Mouse (Mus musculus): Measurements from ENCODE around the gene Gsdme. TPM values are rescaled to one million over a fixed set of nuclear protein-coding genes. Genes with fewer than 3 reads are reported as not detected.

The Gsdme gene
- 15.7 and 18.1 TPM in 2 replicates for polyA plus RNA-seq (2015; fragmentation: Nextera tagmentation; extraction: Ambion mirVana)

- no peak for TF ChIP-seq EP300 (IDR thresholded peaks at IDR 0.05; ENCODE audit: low read depth)
- no peak for TF ChIP-seq CTCF (IDR thresholded peaks at IDR 0.05; ENCODE audit: low read depth)
- Histone ChIP-seq H3K27ac (ENCODE audit: low read depth) (no peak within 1 kb of the TSS), H3K4me2 (ENCODE audit: low read depth, low read length) (no peak within 1 kb of the TSS), H3K27me3 (ENCODE audit: insufficient read depth, low read length) (no peaks in the 10 kb centered on the region), H3K4me1 (ENCODE audit: insufficient read depth) (peaks cover 8% of the 10 kb centered on the region; the same call in 1 of the 2 replicates), H3K9me3 (ENCODE audit: low read length) (no peaks in the 10 kb centered on the region), H3K9ac (replicated peaks) (no peak within 1 kb of the TSS), H3K36me3 (replicated peaks; ENCODE audit: insufficient read depth, low read length) (no peaks in the 10 kb centered on the region), H3K4me3 (ENCODE audit: low read depth, low read length) (no peak within 1 kb of the TSS)
- DNase-seq (no peak), ATAC-seq (no peak)
- WGBS (ENCODE audit: insufficient replicate concordance): 63% methylated on average over 6 of the region's 6 CpGs
Measured at GRCm38 (mm10) chr6:50263670-50264069, at the start of gene Gsdme. TSS of gene Gsdme (minus strand) at chr6:50263862.

GRCm38 (mm10) chr6:50312647-50313046, 49.0 kb upstream of the Gsdme start:
- H3K9me3 ChIP-seq (ENCODE audit: low read length): no peaks in the 10 kb centered on the region
- H3K9ac ChIP-seq (replicated peaks): no peak overlapping the region
- H3K4me1 ChIP-seq (ENCODE audit: insufficient read depth): no peaks in the 10 kb centered on the region
- H3K4me3 ChIP-seq (ENCODE audit: low read depth, low read length): no peak overlapping the region
- TF ChIP-seq EP300 (IDR thresholded peaks at IDR 0.05; ENCODE audit: low read depth): no peak
- TF ChIP-seq CTCF (IDR thresholded peaks at IDR 0.05; ENCODE audit: low read depth): peak; percentile 93
- no peak overlapping the region for H3K4me2 ChIP-seq (ENCODE audit: low read depth, low read length)
- H3K36me3 ChIP-seq (replicated peaks; ENCODE audit: insufficient read depth, low read length): no peaks in the 10 kb centered on the region
- no peaks in the 10 kb centered on the region for H3K27me3 ChIP-seq (ENCODE audit: insufficient read depth, low read length)
- whole genome bisulfite sequencing (ENCODE audit: insufficient replicate concordance): 32% methylated on average over 4 of the region's 4 CpGs
- peak; percentile 75 for DNase-seq
- H3K27ac ChIP-seq (ENCODE audit: low read depth): no peak overlapping the region
- peak; percentile 56 for ATAC-seq

- Histone ChIP-seq H3K4me2 (ENCODE audit: low read depth, low read length) (no peak overlapping the region), H3K4me1 (ENCODE audit: insufficient read depth) (no peaks in the 10 kb centered on the region), H3K4me3 (ENCODE audit: low read depth, low read length) (no peak overlapping the region), H3K27me3 (ENCODE audit: insufficient read depth, low read length) (no peaks in the 10 kb centered on the region), H3K9me3 (ENCODE audit: low read length) (no peaks in the 10 kb centered on the region), H3K36me3 (replicated peaks; ENCODE audit: insufficient read depth, low read length) (no peaks in the 10 kb centered on the region), H3K9ac (replicated peaks) (no peak overlapping the region), H3K27ac (ENCODE audit: low read depth) (no peak overlapping the region)
- DNase-seq (no peak), ATAC-seq (no peak)
- TF ChIP-seq CTCF (IDR thresholded peaks at IDR 0.05; ENCODE audit: low read depth): peak; percentile 50
- no peak for TF ChIP-seq EP300 (IDR thresholded peaks at IDR 0.05; ENCODE audit: low read depth)
- WGBS (ENCODE audit: insufficient replicate concordance): 46% methylated on average over 6 of the region's 6 CpGs
Measured at GRCm38 (mm10) chr6:50309019-50309418, 45.4 kb upstream of the Gsdme start.

- Histone ChIP-seq H3K9ac (replicated peaks) (no peak overlapping the region), H3K4me3 (ENCODE audit: low read depth, low read length) (no peak overlapping the region), H3K4me1 (ENCODE audit: insufficient read depth) (no peaks in the 10 kb centered on the region), H3K4me2 (ENCODE audit: low read depth, low read length) (no peak overlapping the region), H3K9me3 (ENCODE audit: low read length) (no peaks in the 10 kb centered on the region), H3K36me3 (replicated peaks; ENCODE audit: insufficient read depth, low read length) (no peaks in the 10 kb centered on the region), H3K27me3 (ENCODE audit: insufficient read depth, low read length) (no peaks in the 10 kb centered on the region), H3K27ac (ENCODE audit: low read depth) (no peak overlapping the region; the same call in 1 of the 2 replicates)
- WGBS (ENCODE audit: insufficient replicate concordance): 55% methylated on average over 4 of the region's 4 CpGs
- peak; percentile 36 for DNase-seq
- peak; percentile 53; the same call in 1 of the 2 replicates for ATAC-seq
- TF ChIP-seq EP300 (IDR thresholded peaks at IDR 0.05; ENCODE audit: low read depth) (no peak), CTCF (IDR thresholded peaks at IDR 0.05; ENCODE audit: low read depth) (no peak)
Measured at GRCm38 (mm10) chr6:50306625-50307024, 43.0 kb upstream of the Gsdme start.

DNA sequence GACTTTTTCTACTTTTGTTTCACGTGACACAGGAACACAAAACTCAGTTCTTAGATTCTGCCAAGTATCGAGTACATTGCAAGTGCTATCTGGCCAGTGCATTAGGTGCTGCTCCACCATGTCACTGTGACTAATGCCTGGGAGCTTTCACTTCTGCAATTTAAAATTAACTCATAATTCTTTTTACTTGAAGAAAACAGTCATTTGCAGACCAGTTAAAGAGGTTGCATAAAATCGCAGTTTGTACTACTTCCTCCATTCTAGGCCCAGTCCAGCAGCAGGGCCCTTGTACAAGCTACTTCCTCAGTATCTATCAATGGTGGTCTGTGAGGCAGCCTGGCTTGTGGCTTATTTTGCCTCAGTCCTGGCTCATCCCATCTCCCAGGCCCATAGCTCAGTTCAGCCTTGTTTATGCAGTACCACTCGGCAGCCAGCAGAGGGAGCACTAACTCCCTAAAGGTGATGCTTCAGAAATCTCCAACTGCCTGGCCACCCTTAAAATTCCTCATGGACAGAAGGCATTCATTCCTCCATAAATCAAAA, 41.4 kb upstream of the Gsdme start:
- H3K36me3 ChIP-seq (replicated peaks; ENCODE audit: insufficient read depth, low read length): no peaks in the 10 kb centered on the region
- peak overlapping the region; percentile 25 for H3K27ac ChIP-seq (ENCODE audit: low read depth)
- 40% methylated on average over 4 of the region's 4 CpGs for WGBS (ENCODE audit: insufficient replicate concordance)
- ATAC-seq (peak; percentile 84), DNase-seq (peak; percentile 79)
- no peaks in the 10 kb centered on the region for H3K27me3 ChIP-seq (ENCODE audit: insufficient read depth, low read length)
- no peak overlapping the region for H3K4me3 ChIP-seq (ENCODE audit: low read depth, low read length)
- no peak overlapping the region for H3K9ac ChIP-seq (replicated peaks)
- TF ChIP-seq CTCF (IDR thresholded peaks at IDR 0.05; ENCODE audit: low read depth): peak; percentile 96
- no peak for TF ChIP-seq EP300 (IDR thresholded peaks at IDR 0.05; ENCODE audit: low read depth)
- no peaks in the 10 kb centered on the region for H3K9me3 ChIP-seq (ENCODE audit: low read length)
- H3K4me2 ChIP-seq (ENCODE audit: low read depth, low read length): no peak overlapping the region
- H3K4me1 ChIP-seq (ENCODE audit: insufficient read depth): no peaks in the 10 kb centered on the region

GRCm38 (mm10) chr6:50301121-50301520, 37.5 kb upstream of the Gsdme start:
- ATAC-seq: no peak
- TF ChIP-seq EP300 (IDR thresholded peaks at IDR 0.05; ENCODE audit: low read depth): no peak
- TF ChIP-seq CTCF (IDR thresholded peaks at IDR 0.05; ENCODE audit: low read depth): no peak
- Histone ChIP-seq H3K4me3 (ENCODE audit: low read depth, low read length) (no peak overlapping the region), H3K4me1 (ENCODE audit: insufficient read depth) (no peaks in the 10 kb centered on the region), H3K9me3 (ENCODE audit: low read length) (no peaks in the 10 kb centered on the region), H3K36me3 (replicated peaks; ENCODE audit: insufficient read depth, low read length) (no peaks in the 10 kb centered on the region), H3K9ac (replicated peaks) (no peak overlapping the region), H3K4me2 (ENCODE audit: low read depth, low read length) (no peak overlapping the region), H3K27me3 (ENCODE audit: insufficient read depth, low read length) (no peaks in the 10 kb centered on the region), H3K27ac (ENCODE audit: low read depth) (no peak overlapping the region)
- no peak for DNase-seq
- WGBS (ENCODE audit: insufficient replicate concordance): 89% methylated on average over 7 of the region's 7 CpGs
